Mouse (Mus musculus): ENCODE measurements around the gene Usp24. TPM values are rescaled to one million over a fixed set of nuclear protein-coding genes. Genes with fewer than 3 reads are reported as not detected.

Usp24 gene
- total and polyA plus RNA-seq, 3 experiments, result 11.6 to 51.1 (median 44.5) TPM

DNA sequence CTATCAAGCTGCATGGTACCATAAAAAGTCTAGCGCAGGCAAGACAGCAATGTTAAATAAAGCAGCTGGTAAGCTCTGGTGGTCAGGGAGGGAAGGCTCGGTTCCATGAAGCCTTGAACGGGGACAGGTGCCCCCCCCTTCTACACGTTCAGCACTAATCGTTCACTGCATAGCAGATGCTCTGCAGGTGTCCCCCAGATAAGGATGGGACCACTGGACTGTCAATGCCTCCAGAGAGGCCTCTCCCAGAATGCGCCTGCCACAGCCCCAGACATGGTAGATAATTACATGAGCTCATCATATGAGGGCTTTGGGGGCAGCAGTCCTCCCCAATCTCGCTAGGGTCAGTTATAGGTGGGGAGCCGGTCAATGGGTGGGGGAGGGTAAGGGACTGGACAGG, 133.3 kb downstream of the Usp24 start:
- Histone ChIP-seq H3K79me2 (replicated peaks; ENCODE audit: control insufficient read depth, insufficient read depth, low read length) (no peaks in the 10 kb centered on the region), H3K9ac (ENCODE audit: low read depth, low read length) (no peak overlapping the region), H3K36me3 (ENCODE audit: control insufficient read depth, insufficient read depth, low read length) (no peaks in the 10 kb centered on the region), H3K27ac (no peak overlapping the region), H3K4me3 (no peak overlapping the region), H3K4me1 (ENCODE audit: control insufficient read depth, insufficient read depth, low read length) (no peaks in the 10 kb centered on the region), H3K27me3 (ENCODE audit: control insufficient read depth, insufficient read depth, low read length) (no peaks in the 10 kb centered on the region)
- intact Hi-C loops (cut with DNase I), result no loop called here
- no peak for TF ChIP-seq CTCF (IDR thresholded peaks at IDR 0.05)
- no peak for TF ChIP-seq POLR2A (IDR thresholded peaks at IDR 0.05; ENCODE audit: insufficient read depth, low read depth, low read length)
- no peak for TF ChIP-seq EP300 (IDR thresholded peaks at IDR 0.05; ENCODE audit: insufficient read depth, low read depth, low read length)
- no peak for DNase-seq
- WGBS, result 69% methylated on average over 8 of the region's 8 CpGs

DNA sequence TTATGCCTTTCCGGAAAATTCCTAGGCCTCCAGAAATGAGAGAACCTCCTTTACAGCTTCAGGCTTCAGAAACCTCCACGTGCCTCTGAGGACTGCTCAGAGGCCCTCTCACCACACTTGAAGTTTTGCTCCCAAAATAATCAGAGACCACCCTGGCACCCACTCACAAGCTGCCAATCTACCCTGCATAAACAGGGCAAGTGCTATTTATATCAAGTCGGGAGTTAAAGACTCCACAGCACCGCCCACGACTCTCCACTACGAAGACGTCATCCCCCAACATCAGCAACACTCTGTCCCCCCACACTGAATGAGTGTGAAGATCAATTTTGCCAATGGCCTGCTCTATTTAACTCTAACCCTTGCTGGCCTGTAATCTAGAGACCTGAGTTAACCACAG, 136.4 kb downstream of the Usp24 start:
- no peak overlapping the region for H3K4me3 ChIP-seq
- no peak overlapping the region for H3K9ac ChIP-seq (ENCODE audit: low read depth, low read length)
- H3K79me2 ChIP-seq (replicated peaks; ENCODE audit: control insufficient read depth, insufficient read depth, low read length), result no peaks in the 10 kb centered on the region
- no peaks in the 10 kb centered on the region for H3K4me1 ChIP-seq (ENCODE audit: control insufficient read depth, insufficient read depth, low read length)
- intact Hi-C loops (cut with DNase I), result no loop called here
- no peaks in the 10 kb centered on the region for H3K36me3 ChIP-seq (ENCODE audit: control insufficient read depth, insufficient read depth, low read length)
- H3K27me3 ChIP-seq (ENCODE audit: control insufficient read depth, insufficient read depth, low read length), result no peaks in the 10 kb centered on the region
- 46% methylated on average over 7 of the region's 7 CpGs for WGBS
- TF ChIP-seq EP300 (IDR thresholded peaks at IDR 0.05; ENCODE audit: insufficient read depth, low read depth, low read length), result no peak
- TF ChIP-seq POLR2A (IDR thresholded peaks at IDR 0.05; ENCODE audit: insufficient read depth, low read depth, low read length), result no peak
- TF ChIP-seq CTCF (IDR thresholded peaks at IDR 0.05), result no peak
- no peak overlapping the region for H3K27ac ChIP-seq
- DNase-seq, result no peak

DNA sequence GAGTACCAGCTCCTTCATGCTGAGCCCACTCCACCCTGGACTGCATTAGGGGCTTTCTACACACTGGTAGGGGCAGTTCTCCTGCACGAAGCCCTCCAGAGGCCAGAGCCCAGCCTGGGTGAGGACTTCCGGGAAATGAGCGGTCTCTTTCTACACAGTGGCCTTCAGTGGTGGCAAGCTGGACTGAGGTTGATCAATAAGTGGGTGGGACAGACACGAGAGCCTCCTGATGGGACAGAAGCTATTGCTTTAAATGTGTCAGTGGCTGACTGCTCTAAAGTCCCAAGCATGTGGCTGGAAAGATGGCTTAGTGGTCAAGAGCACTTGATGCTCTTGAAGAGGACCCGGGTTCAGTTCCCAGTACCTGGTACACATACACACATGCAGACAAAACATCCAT, 137.1 kb downstream of the Usp24 start:
- H3K27me3 ChIP-seq (ENCODE audit: control insufficient read depth, insufficient read depth, low read length), result no peaks in the 10 kb centered on the region
- no peaks in the 10 kb centered on the region for H3K4me1 ChIP-seq (ENCODE audit: control insufficient read depth, insufficient read depth, low read length)
- WGBS, result 89% methylated on average over 5 of the region's 5 CpGs
- intact Hi-C loops (cut with DNase I), result no loop called here
- H3K4me3 ChIP-seq, result no peak overlapping the region
- no peak overlapping the region for H3K9ac ChIP-seq (ENCODE audit: low read depth, low read length)
- no peaks in the 10 kb centered on the region for H3K36me3 ChIP-seq (ENCODE audit: control insufficient read depth, insufficient read depth, low read length)
- no peaks in the 10 kb centered on the region for H3K79me2 ChIP-seq (replicated peaks; ENCODE audit: control insufficient read depth, insufficient read depth, low read length)
- no peak overlapping the region for H3K27ac ChIP-seq
- DNase-seq, result no peak
- TF ChIP-seq POLR2A (IDR thresholded peaks at IDR 0.05; ENCODE audit: insufficient read depth, low read depth, low read length) (no peak), EP300 (IDR thresholded peaks at IDR 0.05; ENCODE audit: insufficient read depth, low read depth, low read length) (no peak), CTCF (IDR thresholded peaks at IDR 0.05) (no peak)

DNA sequence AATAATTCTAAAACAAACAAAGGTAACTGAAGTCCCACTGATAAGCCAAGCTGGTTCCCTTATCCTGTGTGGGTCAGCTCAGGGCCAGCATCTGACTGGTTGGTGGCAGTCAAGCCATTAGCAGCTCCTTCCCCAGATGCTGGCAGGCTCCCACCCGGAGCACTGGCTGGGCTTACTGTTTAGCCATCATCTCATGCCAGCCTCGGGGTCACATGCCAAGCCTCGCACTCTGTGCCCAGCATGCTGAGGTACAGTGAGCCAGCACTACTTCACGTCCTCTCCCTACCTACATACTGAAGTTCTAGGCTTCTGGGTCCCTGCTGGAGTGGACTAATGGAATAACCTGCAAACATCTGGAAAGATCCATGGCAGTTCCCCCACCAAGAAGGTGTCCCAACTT, 137.5 kb downstream of the Usp24 start:
- WGBS, result 69% methylated on average over 4 of the region's 4 CpGs
- intact Hi-C loops (cut with DNase I), result no loop called here
- H3K9ac ChIP-seq (ENCODE audit: low read depth, low read length), result no peak overlapping the region
- TF ChIP-seq POLR2A (IDR thresholded peaks at IDR 0.05; ENCODE audit: insufficient read depth, low read depth, low read length), result no peak
- TF ChIP-seq EP300 (IDR thresholded peaks at IDR 0.05; ENCODE audit: insufficient read depth, low read depth, low read length), result no peak
- no peak for TF ChIP-seq CTCF (IDR thresholded peaks at IDR 0.05)
- DNase-seq, result peak in 1 of 2 experiments; percentile 30
- H3K4me1 ChIP-seq (ENCODE audit: control insufficient read depth, insufficient read depth, low read length), result no peaks in the 10 kb centered on the region
- no peak overlapping the region for H3K4me3 ChIP-seq
- H3K27me3 ChIP-seq (ENCODE audit: control insufficient read depth, insufficient read depth, low read length), result no peaks in the 10 kb centered on the region
- H3K27ac ChIP-seq, result no peak overlapping the region
- H3K79me2 ChIP-seq (replicated peaks; ENCODE audit: control insufficient read depth, insufficient read depth, low read length), result no peaks in the 10 kb centered on the region
- H3K36me3 ChIP-seq (ENCODE audit: control insufficient read depth, insufficient read depth, low read length), result no peaks in the 10 kb centered on the region

DNA sequence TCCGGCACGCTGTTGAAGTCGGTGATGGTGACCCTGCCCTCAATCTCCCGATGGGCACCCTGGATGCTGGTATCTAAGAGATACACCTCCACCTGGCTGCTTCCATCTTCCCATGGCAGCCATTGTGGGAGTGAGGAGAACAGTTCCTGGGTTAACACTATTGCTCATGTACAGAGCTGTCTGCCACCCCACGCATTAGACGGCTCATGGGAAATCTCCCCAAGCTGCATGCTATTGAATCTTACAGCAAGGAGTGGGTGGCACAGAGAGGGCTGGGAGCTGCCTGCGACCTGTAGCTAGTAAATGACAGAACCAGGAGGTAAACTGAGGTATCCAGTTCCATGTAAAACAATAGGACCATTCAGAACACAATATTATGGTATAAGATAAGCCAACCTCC, 138.5 kb downstream of the Usp24 start:
- TF ChIP-seq POLR2A (IDR thresholded peaks at IDR 0.05; ENCODE audit: insufficient read depth, low read depth, low read length) (no peak), CTCF (IDR thresholded peaks at IDR 0.05) (no peak), EP300 (IDR thresholded peaks at IDR 0.05; ENCODE audit: insufficient read depth, low read depth, low read length) (no peak)
- intact Hi-C loops (cut with DNase I), result no loop called here
- no peaks in the 10 kb centered on the region for H3K79me2 ChIP-seq (replicated peaks; ENCODE audit: control insufficient read depth, insufficient read depth, low read length)
- no peaks in the 10 kb centered on the region for H3K4me1 ChIP-seq (ENCODE audit: control insufficient read depth, insufficient read depth, low read length)
- whole genome bisulfite sequencing, result 85% methylated on average over 7 of the region's 7 CpGs
- DNase-seq, result no peak
- no peaks in the 10 kb centered on the region for H3K36me3 ChIP-seq (ENCODE audit: control insufficient read depth, insufficient read depth, low read length)
- H3K9ac ChIP-seq (ENCODE audit: low read depth, low read length), result no peak overlapping the region
- H3K4me3 ChIP-seq, result no peak overlapping the region
- no peak overlapping the region for H3K27ac ChIP-seq
- no peaks in the 10 kb centered on the region for H3K27me3 ChIP-seq (ENCODE audit: control insufficient read depth, insufficient read depth, low read length)

DNA sequence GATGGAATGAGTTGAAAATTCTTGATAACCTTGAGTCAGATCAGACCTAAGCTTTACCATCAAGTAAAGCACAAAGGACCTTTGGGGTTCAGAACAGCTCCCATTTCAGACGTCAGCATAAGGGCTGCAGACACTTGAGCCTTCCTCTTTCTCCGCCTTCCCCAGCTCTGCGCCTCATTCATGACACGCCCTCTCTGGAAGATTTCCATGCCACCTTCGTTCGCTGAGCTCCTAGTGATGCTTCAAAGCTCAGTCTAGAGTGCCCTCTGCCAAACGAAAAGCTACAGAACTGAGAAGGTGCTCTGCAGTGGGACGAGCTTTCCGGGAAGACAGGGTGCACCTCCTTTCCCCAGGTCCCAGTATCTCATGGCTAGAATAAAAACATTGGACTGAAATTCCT, 146.0 kb downstream of the Usp24 start:
- intact Hi-C loops (cut with DNase I), result no loop called here
- Histone ChIP-seq H3K27me3 (ENCODE audit: control insufficient read depth, insufficient read depth, low read length) (peaks cover 9% of the 10 kb centered on the region), H3K4me3 (no peak overlapping the region), H3K9ac (ENCODE audit: low read depth, low read length) (no peak overlapping the region), H3K36me3 (ENCODE audit: control insufficient read depth, insufficient read depth, low read length) (no peaks in the 10 kb centered on the region), H3K79me2 (replicated peaks; ENCODE audit: control insufficient read depth, insufficient read depth, low read length) (no peaks in the 10 kb centered on the region), H3K27ac (no peak overlapping the region), H3K4me1 (ENCODE audit: control insufficient read depth, insufficient read depth, low read length) (no peaks in the 10 kb centered on the region)
- WGBS, result 73% methylated on average over 9 of the region's 9 CpGs
- TF ChIP-seq EP300 (IDR thresholded peaks at IDR 0.05; ENCODE audit: insufficient read depth, low read depth, low read length) (no peak), CTCF (IDR thresholded peaks at IDR 0.05) (no peak), POLR2A (IDR thresholded peaks at IDR 0.05; ENCODE audit: insufficient read depth, low read depth, low read length) (no peak)
- no peak for DNase-seq

Measured in heart, adult 2 months (tissue).